Mouse (Mus musculus) urinary bladder, adult 18-20 months (tissue): Measurements from ENCODE around the gene Zfp568.

Source experiments
- DNase-seq, 2 experiments: peaks; one replicate each; pipeline ENCODE4 v3.0.0; 2022; ENCODE audit warnings: low spot score in 2 of 2, mixed read lengths in 2 of 2

The Zfp568 gene

GRCm38 (mm10) chr7:30050882-30051548 lies 67.3 kb downstream of the Zfp568 start, which contains the start of gene Zfp14:
Gene Zfp14 (minus strand): TSS chr7:30051380.
- peak; percentile 83 to 86 for DNase-seq

- DNase-seq = no peak
Measured at GRCm38 (mm10) chr7:30053591-30053990, 69.8 kb downstream of the Zfp568 start.

- no peak for DNase-seq
Measured at GRCm38 (mm10) chr7:30060341-30060740, 76.6 kb downstream of the Zfp568 start.

DNA sequence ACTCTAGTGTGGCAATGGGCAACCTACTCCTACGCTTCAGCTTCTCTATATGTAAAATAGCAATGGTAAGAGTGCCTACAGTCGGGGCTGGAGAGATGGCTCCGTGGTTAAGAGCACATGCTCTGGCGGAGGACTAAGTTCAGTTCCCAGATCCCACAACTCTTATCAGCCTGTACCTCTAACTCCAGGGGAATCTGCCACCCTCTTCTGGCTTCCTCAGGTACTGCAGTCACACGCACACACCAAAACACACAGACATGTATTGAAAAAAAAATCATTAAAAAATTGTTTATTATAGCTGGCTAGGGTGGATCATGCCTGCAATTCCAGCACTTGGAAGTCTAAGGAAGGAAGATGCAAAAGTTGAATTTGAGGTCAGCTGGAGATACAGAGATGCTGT lies 78.7 kb downstream of the Zfp568 start:
- DNase-seq = no peak

DNA sequence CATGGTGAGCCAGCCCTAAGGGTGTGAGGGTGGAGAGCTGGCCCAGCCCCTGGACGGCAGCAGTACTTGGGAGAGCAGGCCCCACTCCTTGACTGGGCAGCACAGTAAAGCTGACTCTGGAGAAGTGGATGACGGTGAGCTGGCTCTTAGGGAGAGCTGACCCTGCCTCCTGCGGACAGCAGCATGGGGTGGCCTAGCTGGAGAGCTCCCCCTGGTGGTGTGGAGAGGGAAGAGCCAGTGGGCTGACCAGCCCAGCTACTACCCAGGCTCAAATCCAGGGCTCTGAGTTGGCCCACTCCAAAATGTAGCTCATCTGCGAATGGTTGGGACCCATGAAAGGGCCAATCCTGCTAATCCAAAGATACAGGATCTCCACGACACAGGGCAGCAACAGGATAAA lies 80.9 kb downstream of the Zfp568 start:
- DNase-seq = no peak

- DNase-seq = peak; percentile 59 to 74
Measured at GRCm38 (mm10) chr7:30072146-30073028, 88.6 kb downstream of the Zfp568 start, which contains the start of gene Zfp82. Gene Zfp82 (minus strand): TSS chr7:30072900.
